Mouse (Mus musculus): Measurements from ENCODE around the gene Tmem150c.

The Tmem150c gene

GRCm38 (mm10) chr5:100096955-100097354 lies 62.7 kb downstream of the Tmem150c start:
- DNase-seq (ENCODE audit: low spot score in 2 of 2) = no peak

- no peak for DNase-seq (ENCODE audit: low spot score in 2 of 2)
These were observed 68.0 kb downstream of the Tmem150c start for GRCm38 (mm10) chr5:100091602-100092001.

GRCm38 (mm10) chr5:100091263-100091594 lies 68.4 kb downstream of the Tmem150c start:
- DNase-seq (ENCODE audit: low spot score in 2 of 2) = no peak

- no peak for DNase-seq (ENCODE audit: low spot score in 2 of 2)
These were observed 68.9 kb downstream of the Tmem150c start for GRCm38 (mm10) chr5:100090515-100091262.

- DNase-seq (ENCODE audit: low spot score in 2 of 2) = no peak
These were observed 74.5 kb downstream of the Tmem150c start for GRCm38 (mm10) chr5:100085097-100085496.

- DNase-seq (ENCODE audit: low spot score in 2 of 2) = no peak
These were observed 75.5 kb downstream of the Tmem150c start for GRCm38 (mm10) chr5:100083953-100084562.

GRCm38 (mm10) chr5:100082006-100082405 lies 77.6 kb downstream of the Tmem150c start:
- DNase-seq (ENCODE audit: low spot score in 2 of 2) = no peak

- DNase-seq (ENCODE audit: low spot score in 2 of 2) = no peak
These were observed 79.7 kb downstream of the Tmem150c start for GRCm38 (mm10) chr5:100079931-100080275.

GRCm38 (mm10) chr5:100079040-100079930 lies 80.3 kb downstream of the Tmem150c start:
- no peak for DNase-seq (ENCODE audit: low spot score in 2 of 2)

GRCm38 (mm10) chr5:100074571-100074970 lies 85.0 kb downstream of the Tmem150c start:
- DNase-seq (ENCODE audit: low spot score in 2 of 2) = no peak

- DNase-seq (ENCODE audit: low spot score in 2 of 2) = no peak
These were observed 87.1 kb downstream of the Tmem150c start for GRCm38 (mm10) chr5:100072557-100072956.

- DNase-seq (ENCODE audit: low spot score in 2 of 2) = no peak
These were observed 88.1 kb downstream of the Tmem150c start for GRCm38 (mm10) chr5:100071541-100071940.

GRCm38 (mm10) chr5:100070255-100070654 lies 89.4 kb downstream of the Tmem150c start:
- DNase-seq (ENCODE audit: low spot score in 2 of 2) = peak; percentile 61 to 82

- DNase-seq (ENCODE audit: low spot score in 2 of 2) = no peak
These were observed 90.1 kb downstream of the Tmem150c start for GRCm38 (mm10) chr5:100069526-100069925.

GRCm38 (mm10) chr5:100067579-100067978 lies 92.0 kb downstream of the Tmem150c start:
- no peak for DNase-seq (ENCODE audit: low spot score in 2 of 2)

GRCm38 (mm10) chr5:100060876-100061275 lies 98.7 kb downstream of the Tmem150c start:
- no peak for DNase-seq (ENCODE audit: low spot score in 2 of 2)

- DNase-seq (ENCODE audit: low spot score in 2 of 2) = no peak
These were observed 100.3 kb downstream of the Tmem150c start for GRCm38 (mm10) chr5:100059326-100059725.

GRCm38 (mm10) chr5:100058729-100059128 lies 100.9 kb downstream of the Tmem150c start:
- DNase-seq (ENCODE audit: low spot score in 2 of 2) = no peak

GRCm38 (mm10) chr5:100057461-100058209 lies 102.0 kb downstream of the Tmem150c start:
- DNase-seq (ENCODE audit: low spot score in 2 of 2) = no peak

- no peak for DNase-seq (ENCODE audit: low spot score in 2 of 2)
These were observed 103.7 kb downstream of the Tmem150c start for GRCm38 (mm10) chr5:100055866-100056369.

GRCm38 (mm10) chr5:100054807-100055547 lies 104.6 kb downstream of the Tmem150c start:
- DNase-seq (ENCODE audit: low spot score in 2 of 2) = no peak
